Mouse (Mus musculus): ENCODE measurements around the gene Hist1h3h. TPM values are rescaled to one million over a fixed set of nuclear protein-coding genes. Genes with fewer than 3 reads are reported as not detected.
A peak's percentile ranks its signal among the peaks of the same experiment; 100 is the strongest.
"Not testable (repeated sequence)": the region's sequence is repeated elsewhere in the genome, so short reads cannot be mapped to it uniquely, and the experiment has no call there.

The Hist1h3h gene
- total RNA-seq (2021), result 10 to 100 TPM; 58.0 to 64.8 TPM

- peak; percentile 93 to 97 for DNase-seq (ENCODE audit: low spot score in 2 of 2)
- intact Hi-C loops (cut with DNase I), result loop anchor here (2.0 to 10.0 kb wide), 8 partner anchors 33 to 1965 kb away; partner anchors contain the start of genes Hist1h1e, Hist1h2ac, Hist1h2ad and Hist1h2af
Observed at GRCm38 (mm10) chr13:21717397-21718357, at the start of gene Hist1h3h. Gene Hist1h3h (plus strand): TSS chr13:21717659.

- no peak for DNase-seq (ENCODE audit: low spot score in 2 of 2)
- intact Hi-C loops (cut with DNase I), result no loop called here
Observed at GRCm38 (mm10) chr13:21677305-21677704, 40.2 kb upstream of the Hist1h3h start, which contains the start of gene Olfr1360. Gene Olfr1360 (minus strand): TSS chr13:21677405.

- DNase-seq (ENCODE audit: low spot score in 2 of 2), result no peak
- intact Hi-C loops (cut with DNase I), result no loop called here
Observed at GRCm38 (mm10) chr13:21697811-21698210, 19.6 kb upstream of the Hist1h3h start, which contains the start of gene Olfr1359. Gene Olfr1359 (plus strand): TSS chr13:21698111.

- intact Hi-C loops (cut with DNase I), result no loop called here
- no peak for DNase-seq (ENCODE audit: low spot score in 2 of 2)
Observed at GRCm38 (mm10) chr13:21706669-21707068, 10.8 kb upstream of the Hist1h3h start.

- intact Hi-C loops (cut with DNase I), result loop anchor here (2.0 to 10.0 kb wide), 7 partner anchors 25 to 1737 kb away; partner anchors contain the start of gene Hist1h4j
- DNase-seq (ENCODE audit: low spot score in 2 of 2), result peak; percentile 91 to 93
Observed at GRCm38 (mm10) chr13:21710031-21710711, 7.3 kb upstream of the Hist1h3h start.

GRCm38 (mm10) chr13:21710821-21711525, 6.5 kb upstream of the Hist1h3h start:
- peak; percentile 83 to 87 for DNase-seq (ENCODE audit: low spot score in 2 of 2)
- intact Hi-C loops (cut with DNase I), result loop anchor here (2.0 to 10.0 kb wide), 7 partner anchors 24 to 1736 kb away; partner anchors contain the start of gene Hist1h4j

GRCm38 (mm10) chr13:21711698-21712097, 5.8 kb upstream of the Hist1h3h start:
- DNase-seq (ENCODE audit: low spot score in 2 of 2), result no peak
- intact Hi-C loops (cut with DNase I), result loop anchor here (2.0 to 10.0 kb wide), 7 partner anchors 23 to 1736 kb away; partner anchors contain the start of gene Hist1h4j

- peak; percentile 78 to 83 for DNase-seq (ENCODE audit: low spot score in 2 of 2)
Observed at GRCm38 (mm10) chr13:21714725-21715124, 2.7 kb upstream of the Hist1h3h start.

GRCm38 (mm10) chr13:21715131-21715863, 2.2 kb upstream of the Hist1h3h start:
- intact Hi-C loops (cut with DNase I), result loop anchor here (5.0 to 10.0 kb wide), 4 partner anchors 1590 to 1967 kb away; partner anchors contain the start of genes Hist1h1e, Hist1h2ac, Hist1h2af and Hist1h2bc
- peak; percentile 37 to 59 for DNase-seq (ENCODE audit: low spot score in 2 of 2)

More at GRCm38 (mm10) chr13:21714725-21715124, 2.7 kb upstream of the Hist1h3h start:
- intact Hi-C loops (cut with DNase I), result loop anchor here (5.0 to 10.0 kb wide), 8 partner anchors 437 to 1968 kb away; partner anchors contain the start of genes Hist1h1e, Hist1h2ac, Hist1h2af and Hist1h2bc

- intact Hi-C loops (cut with DNase I), result loop anchor here (2.0 to 10.0 kb wide), 8 partner anchors 35 to 1966 kb away; partner anchors contain the start of genes Hist1h1e, Hist1h2ac, Hist1h2ad and Hist1h2af
- DNase-seq (ENCODE audit: low spot score in 2 of 2), result peak; percentile 88 to 98
Observed at GRCm38 (mm10) chr13:21715864-21716539, 1.5 kb upstream of the Hist1h3h start, which contains the start of the genes Hist1h2bl and Hist1h2ai. Gene Hist1h2bl (minus strand): TSS chr13:21716143. Gene Hist1h2ai (plus strand): TSS chr13:21716422.

- intact Hi-C loops (cut with DNase I), result loop anchor here (2.0 to 10.0 kb wide), 8 partner anchors 34 to 1966 kb away; partner anchors contain the start of genes Hist1h1e, Hist1h2ac, Hist1h2ad and Hist1h2af
- peak; percentile 20 to 25 for DNase-seq (ENCODE audit: low spot score in 2 of 2)
Observed at GRCm38 (mm10) chr13:21716540-21717391, 693 bp upstream of the Hist1h3h start.

GRCm38 (mm10) chr13:21718381-21719080, 1.1 kb downstream of the Hist1h3h start:
- no peak for DNase-seq (ENCODE audit: low spot score in 2 of 2)
- intact Hi-C loops (cut with DNase I), result loop anchor here (5.0 to 10.0 kb wide), 4 partner anchors 1586 to 1964 kb away; partner anchors contain the start of genes Hist1h1e, Hist1h2ac, Hist1h2af and Hist1h2bc

GRCm38 (mm10) chr13:21721107-21721756, 3.8 kb downstream of the Hist1h3h start:
- intact Hi-C loops (cut with DNase I); DNase-seq (ENCODE audit: low spot score in 2 of 2): not testable (repeated sequence)

- DNase-seq (ENCODE audit: low spot score in 2 of 2), result peak; percentile 77 to 91
- intact Hi-C loops (cut with DNase I), result not testable (repeated sequence)
Observed at GRCm38 (mm10) chr13:21721757-21722372, 4.4 kb downstream of the Hist1h3h start, which contains the start of gene Hist1h2bm. Gene Hist1h2bm (plus strand): TSS chr13:21722044.
